Mouse (Mus musculus): Measurements from ENCODE around the gene Sgms1. TPM values are rescaled to one million over a fixed set of nuclear protein-coding genes. Genes with fewer than 3 reads are reported as not detected.

Gene Sgms1
- polyA plus RNA-seq, 1 experiment from 2014 or later = 19.2 TPM

DNA sequence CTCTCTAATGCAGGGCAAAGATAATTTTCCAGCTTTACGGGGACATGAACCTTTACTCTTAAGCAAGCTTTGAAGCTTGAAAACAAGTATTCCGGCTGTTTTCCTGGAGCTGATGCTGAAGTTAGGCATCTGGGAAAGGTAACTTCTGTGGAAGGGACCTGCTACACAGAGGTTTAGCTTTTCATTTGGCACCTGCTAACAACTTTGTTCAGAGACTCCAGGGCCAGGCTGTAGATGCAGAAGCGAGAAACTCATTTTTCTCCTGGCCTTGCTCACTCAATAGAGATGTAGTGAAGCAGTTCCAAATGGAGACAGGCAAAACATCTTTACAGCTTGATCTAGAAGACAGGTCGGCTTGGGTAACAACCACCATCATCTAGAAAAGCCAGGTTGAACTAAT lies 225.4 kb downstream of the Sgms1 start:
- WGBS = 96% methylated on average over 4 of the region's 4 CpGs
- H3K27ac ChIP-seq = no peak overlapping the region
- no peak overlapping the region for H3K9ac ChIP-seq
- H3K9me3 ChIP-seq (ENCODE audit: control insufficient read depth, low read length) = no peaks in the 10 kb centered on the region
- H3K27me3 ChIP-seq (ENCODE audit: control insufficient read depth, insufficient read depth, low read length) = no peaks in the 10 kb centered on the region
- ATAC-seq (ENCODE audit: low FRiP score) (no peak), DNase-seq (ENCODE audit: low spot score) (no peak)
- no peak overlapping the region for H3K4me2 ChIP-seq (replicated peaks)
- no peak overlapping the region for H3K4me3 ChIP-seq (replicated peaks; ENCODE audit: low read length)
- no peaks in the 10 kb centered on the region for H3K4me1 ChIP-seq (replicated peaks; ENCODE audit: control insufficient read depth, insufficient read depth, low read length)
- no peaks in the 10 kb centered on the region for H3K36me3 ChIP-seq (replicated peaks; ENCODE audit: control insufficient read depth, insufficient read depth)

DNA sequence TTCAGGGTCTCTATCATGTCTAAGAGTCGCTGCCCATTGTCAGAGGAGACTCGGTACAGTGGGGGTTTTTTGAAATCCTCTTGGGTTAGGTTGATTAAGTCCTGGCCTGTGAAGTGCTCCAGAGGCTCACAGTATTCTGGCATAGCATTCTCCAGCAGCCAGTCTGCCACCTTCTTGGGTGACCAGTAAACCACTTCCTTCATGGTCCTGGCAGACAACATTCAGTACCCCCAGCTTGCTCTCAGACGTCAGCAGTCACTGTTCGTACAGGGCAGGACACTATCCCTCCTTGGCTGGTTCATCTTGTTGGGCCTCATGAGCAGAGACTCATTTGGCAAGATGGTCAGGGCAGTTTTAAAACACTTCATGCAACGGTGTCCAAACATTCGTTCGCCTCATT lies 229.6 kb downstream of the Sgms1 start:
- no peak for DNase-seq (ENCODE audit: low spot score)
- no peaks in the 10 kb centered on the region for H3K4me1 ChIP-seq (replicated peaks; ENCODE audit: control insufficient read depth, insufficient read depth, low read length)
- no peak overlapping the region for H3K4me2 ChIP-seq (replicated peaks)
- no peak for ATAC-seq (ENCODE audit: low FRiP score)
- H3K4me3 ChIP-seq (replicated peaks; ENCODE audit: low read length) = no peak overlapping the region
- no peak overlapping the region for H3K9ac ChIP-seq
- no peak overlapping the region for H3K27ac ChIP-seq
- 96% methylated on average over 7 of the region's 7 CpGs for WGBS
- H3K9me3 ChIP-seq (ENCODE audit: control insufficient read depth, low read length) = no peaks in the 10 kb centered on the region
- H3K36me3 ChIP-seq (replicated peaks; ENCODE audit: control insufficient read depth, insufficient read depth) = no peaks in the 10 kb centered on the region; the same call in 1 of the 2 replicates
- H3K27me3 ChIP-seq (ENCODE audit: control insufficient read depth, insufficient read depth, low read length) = no peaks in the 10 kb centered on the region

- Histone ChIP-seq H3K36me3 (replicated peaks; ENCODE audit: control insufficient read depth, insufficient read depth) (no peaks in the 10 kb centered on the region; the same call in 1 of the 2 replicates), H3K27me3 (ENCODE audit: control insufficient read depth, insufficient read depth, low read length) (no peaks in the 10 kb centered on the region), H3K4me3 (replicated peaks; ENCODE audit: low read length) (no peak overlapping the region), H3K27ac (no peak overlapping the region), H3K4me1 (replicated peaks; ENCODE audit: control insufficient read depth, insufficient read depth, low read length) (no peaks in the 10 kb centered on the region), H3K4me2 (replicated peaks) (no peak overlapping the region), H3K9me3 (ENCODE audit: control insufficient read depth, low read length) (no peaks in the 10 kb centered on the region), H3K9ac (no peak overlapping the region)
- DNase-seq (ENCODE audit: low spot score) (no peak), ATAC-seq (ENCODE audit: low FRiP score) (no peak)
- WGBS = 91% methylated on average over 1 of the region's 1 CpGs
Measured at GRCm38 (mm10) chr19:32159168-32159567, 230.3 kb downstream of the Sgms1 start.

DNA sequence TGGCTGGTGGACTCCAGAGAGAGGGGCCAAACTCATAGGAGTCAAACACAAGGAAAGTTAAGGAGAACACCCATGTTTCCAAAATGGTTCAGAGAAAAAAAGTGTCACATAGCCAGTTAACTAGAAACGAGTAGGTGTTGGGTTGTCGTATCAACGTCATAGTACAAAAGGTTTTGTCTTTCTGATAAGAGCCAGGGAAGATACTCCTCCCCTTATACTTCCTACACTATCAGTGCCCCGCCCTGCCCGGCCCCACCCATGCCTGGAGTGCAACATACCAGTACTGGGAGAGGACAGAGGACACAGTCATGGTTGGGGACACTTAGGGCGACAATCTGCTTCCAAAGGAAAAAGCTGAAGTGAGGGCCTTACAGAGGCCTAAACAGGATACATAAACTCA lies 232.5 kb downstream of the Sgms1 start:
- Histone ChIP-seq H3K9ac (no peak overlapping the region), H3K4me3 (replicated peaks; ENCODE audit: low read length) (no peak overlapping the region), H3K4me2 (replicated peaks) (no peak overlapping the region), H3K27me3 (ENCODE audit: control insufficient read depth, insufficient read depth, low read length) (no peaks in the 10 kb centered on the region), H3K9me3 (ENCODE audit: control insufficient read depth, low read length) (no peaks in the 10 kb centered on the region), H3K4me1 (replicated peaks; ENCODE audit: control insufficient read depth, insufficient read depth, low read length) (no peaks in the 10 kb centered on the region), H3K36me3 (replicated peaks; ENCODE audit: control insufficient read depth, insufficient read depth) (no peaks in the 10 kb centered on the region; the same call in 1 of the 2 replicates), H3K27ac (no peak overlapping the region)
- DNase-seq (ENCODE audit: low spot score) (no peak), ATAC-seq (ENCODE audit: low FRiP score) (no peak)
- 93% methylated on average over 6 of the region's 6 CpGs for WGBS

DNA sequence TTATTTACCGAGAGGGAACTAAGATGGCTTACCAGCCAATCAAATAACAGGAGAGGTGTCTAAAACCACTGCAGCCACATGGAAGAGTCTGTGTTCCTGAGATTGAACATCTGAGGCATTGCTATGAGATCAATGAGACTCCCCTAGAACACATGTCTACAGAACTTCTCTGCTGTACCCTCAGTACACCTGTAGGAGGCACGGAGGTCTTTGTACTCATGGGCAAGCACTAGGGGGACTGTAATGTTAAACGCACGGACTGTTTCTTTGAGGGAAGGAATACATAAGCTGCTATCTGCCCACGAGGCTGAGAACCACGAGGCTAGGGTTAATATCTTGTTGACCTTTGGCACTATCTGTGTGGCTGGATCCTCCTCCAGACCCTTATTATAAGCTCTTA lies 237.0 kb downstream of the Sgms1 start:
- H3K4me2 ChIP-seq (replicated peaks) = no peak overlapping the region
- H3K9me3 ChIP-seq (ENCODE audit: control insufficient read depth, low read length) = no peaks in the 10 kb centered on the region
- ATAC-seq (ENCODE audit: low FRiP score) (no peak), DNase-seq (ENCODE audit: low spot score) (no peak)
- no peaks in the 10 kb centered on the region for H3K27me3 ChIP-seq (ENCODE audit: control insufficient read depth, insufficient read depth, low read length)
- 83% methylated on average over 6 of the region's 6 CpGs for WGBS
- H3K36me3 ChIP-seq (replicated peaks; ENCODE audit: control insufficient read depth, insufficient read depth) = no peaks in the 10 kb centered on the region
- no peak overlapping the region for H3K9ac ChIP-seq
- no peaks in the 10 kb centered on the region for H3K4me1 ChIP-seq (replicated peaks; ENCODE audit: control insufficient read depth, insufficient read depth, low read length)
- H3K27ac ChIP-seq = no peak overlapping the region
- H3K4me3 ChIP-seq (replicated peaks; ENCODE audit: low read length) = no peak overlapping the region

DNA sequence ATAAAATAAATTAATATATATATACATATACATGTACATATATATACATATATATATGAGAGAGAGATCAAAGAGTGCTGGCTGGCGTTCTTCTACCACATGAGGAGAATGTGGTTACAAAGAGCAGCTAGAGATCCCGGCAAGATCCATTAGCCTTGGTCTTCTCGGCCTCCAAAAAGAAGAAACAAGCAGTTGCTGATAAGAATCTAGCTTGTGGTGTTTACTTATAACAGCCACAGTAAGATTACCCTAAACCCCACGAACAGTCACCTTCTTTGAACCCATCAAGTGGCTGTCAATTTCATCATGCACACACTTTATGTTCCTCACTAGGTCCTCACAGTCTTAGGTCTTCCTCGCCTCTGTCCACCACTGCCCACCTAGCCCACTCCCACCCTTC lies 240.8 kb downstream of the Sgms1 start:
- Histone ChIP-seq H3K4me2 (replicated peaks) (no peak overlapping the region), H3K27me3 (ENCODE audit: control insufficient read depth, insufficient read depth, low read length) (no peaks in the 10 kb centered on the region)
- WGBS = 91% methylated on average over 5 of the region's 5 CpGs

DNA sequence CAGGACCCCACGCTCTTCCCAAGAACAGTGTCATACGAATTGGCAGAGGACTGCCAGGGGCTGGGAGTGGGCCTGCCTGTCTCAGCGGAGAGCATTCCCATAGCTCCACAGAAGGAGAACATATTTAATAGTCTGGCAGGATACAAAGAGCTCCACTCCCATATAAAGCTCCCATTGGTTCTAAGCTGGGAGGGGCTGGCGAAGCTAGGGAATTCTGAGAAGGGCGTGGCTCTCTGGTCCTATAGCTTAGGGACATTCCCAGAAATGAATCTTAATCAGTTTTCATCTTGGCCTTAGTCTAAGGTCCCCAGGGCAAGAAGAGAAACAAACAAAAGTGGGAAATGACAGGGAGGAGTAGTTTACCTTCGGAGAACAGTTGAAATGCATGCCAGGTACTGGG lies 247.1 kb downstream of the Sgms1 start:
- Histone ChIP-seq H3K9me3 (ENCODE audit: control insufficient read depth, low read length) (no peaks in the 10 kb centered on the region), H3K4me3 (replicated peaks; ENCODE audit: low read length) (no peak overlapping the region), H3K9ac (no peak overlapping the region), H3K4me2 (replicated peaks) (no peak overlapping the region), H3K36me3 (replicated peaks; ENCODE audit: control insufficient read depth, insufficient read depth) (no peaks in the 10 kb centered on the region), H3K4me1 (replicated peaks; ENCODE audit: control insufficient read depth, insufficient read depth, low read length) (no peaks in the 10 kb centered on the region), H3K27ac (no peak overlapping the region), H3K27me3 (ENCODE audit: control insufficient read depth, insufficient read depth, low read length) (no peaks in the 10 kb centered on the region)
- DNase-seq (ENCODE audit: low spot score) (no peak), ATAC-seq (ENCODE audit: low FRiP score) (no peak)
- WGBS = 92% methylated on average over 6 of the region's 6 CpGs

More for the DNA sequence above, 240.8 kb downstream of the Sgms1 start:
- Histone ChIP-seq H3K9ac (no peak overlapping the region), H3K27ac (no peak overlapping the region), H3K4me1 (replicated peaks; ENCODE audit: control insufficient read depth, insufficient read depth, low read length) (no peaks in the 10 kb centered on the region), H3K9me3 (ENCODE audit: control insufficient read depth, low read length) (no peaks in the 10 kb centered on the region), H3K4me3 (replicated peaks; ENCODE audit: low read length) (no peak overlapping the region), H3K36me3 (replicated peaks; ENCODE audit: control insufficient read depth, insufficient read depth) (no peaks in the 10 kb centered on the region)
- ATAC-seq (ENCODE audit: low FRiP score) (no peak), DNase-seq (ENCODE audit: low spot score) (no peak)

DNA sequence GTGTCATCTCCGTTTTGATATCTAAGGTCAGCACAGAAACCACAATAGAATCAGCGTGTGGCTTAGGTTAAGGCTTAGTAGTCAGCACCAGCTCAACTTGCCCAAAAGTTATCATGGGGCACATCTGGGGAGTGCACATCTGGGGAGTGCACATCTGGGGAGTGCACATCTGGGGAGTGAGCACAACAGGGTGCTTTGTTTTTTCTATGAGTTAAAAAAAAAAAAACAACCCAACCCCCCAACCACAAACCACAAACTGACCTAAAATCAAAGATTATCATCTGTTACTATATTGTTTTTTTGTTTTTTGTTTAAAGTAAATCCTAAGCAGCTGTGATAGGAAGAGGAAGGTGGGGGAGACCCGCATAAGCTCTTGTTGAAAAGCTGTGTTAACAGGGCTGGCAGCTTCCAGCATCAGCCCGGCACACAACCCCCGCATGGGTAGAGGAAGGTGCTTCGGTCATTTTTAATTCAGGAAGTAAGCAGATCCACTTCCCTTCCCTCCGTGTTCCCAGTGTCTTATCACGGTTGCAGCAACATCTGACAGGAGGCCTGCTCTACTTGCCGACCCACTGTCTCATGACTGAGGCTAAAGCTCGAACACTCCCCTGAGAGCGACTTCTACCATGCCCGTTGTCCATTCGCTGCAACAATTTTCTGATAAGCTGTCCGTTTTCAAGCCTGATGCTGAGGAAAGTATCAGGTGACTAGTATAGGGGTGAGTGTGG lies 251.0 kb downstream of the Sgms1 start:
- WGBS = 88% methylated on average over 14 of the region's 14 CpGs
- ATAC-seq (ENCODE audit: low FRiP score) = no peak
- no peaks in the 10 kb centered on the region for H3K27me3 ChIP-seq (ENCODE audit: control insufficient read depth, insufficient read depth, low read length)
- H3K27ac ChIP-seq = no peak overlapping the region
- H3K36me3 ChIP-seq (replicated peaks; ENCODE audit: control insufficient read depth, insufficient read depth) = no peaks in the 10 kb centered on the region
- H3K4me1 ChIP-seq (replicated peaks; ENCODE audit: control insufficient read depth, insufficient read depth, low read length) = no peaks in the 10 kb centered on the region
- H3K9me3 ChIP-seq (ENCODE audit: control insufficient read depth, low read length) = no peaks in the 10 kb centered on the region
- DNase-seq (ENCODE audit: low spot score) = no peak
- no peak overlapping the region for H3K4me2 ChIP-seq (replicated peaks)
- no peak overlapping the region for H3K4me3 ChIP-seq (replicated peaks; ENCODE audit: low read length)
- no peak overlapping the region for H3K9ac ChIP-seq

DNA sequence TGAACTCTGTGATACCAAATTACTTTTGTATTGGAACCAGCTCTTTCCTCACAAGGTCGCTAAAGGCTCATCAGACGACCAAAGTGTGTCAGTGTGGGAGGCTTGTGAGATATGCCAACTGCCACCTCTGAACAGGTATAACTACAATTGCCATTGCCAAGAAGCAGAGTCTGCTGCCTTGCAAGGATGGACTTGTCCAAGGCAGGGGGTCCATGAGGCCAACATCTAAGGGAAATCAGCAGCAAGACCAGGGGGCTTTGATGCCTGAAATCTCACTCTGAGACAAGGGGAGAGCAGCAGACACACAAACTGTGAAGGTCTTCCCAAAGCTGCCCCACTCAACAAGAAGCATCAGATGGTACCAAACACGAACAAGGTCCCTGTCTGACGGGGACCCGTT lies 251.6 kb downstream of the Sgms1 start:
- no peak overlapping the region for H3K9ac ChIP-seq
- no peak overlapping the region for H3K27ac ChIP-seq
- no peaks in the 10 kb centered on the region for H3K4me1 ChIP-seq (replicated peaks; ENCODE audit: control insufficient read depth, insufficient read depth, low read length)
- H3K27me3 ChIP-seq (ENCODE audit: control insufficient read depth, insufficient read depth, low read length) = no peaks in the 10 kb centered on the region
- no peak overlapping the region for H3K4me3 ChIP-seq (replicated peaks; ENCODE audit: low read length)
- ATAC-seq (ENCODE audit: low FRiP score) (no peak), DNase-seq (ENCODE audit: low spot score) (no peak)
- H3K36me3 ChIP-seq (replicated peaks; ENCODE audit: control insufficient read depth, insufficient read depth) = no peaks in the 10 kb centered on the region
- H3K9me3 ChIP-seq (ENCODE audit: control insufficient read depth, low read length) = no peaks in the 10 kb centered on the region
- no peak overlapping the region for H3K4me2 ChIP-seq (replicated peaks)
- WGBS = 87% methylated on average over 5 of the region's 5 CpGs
